Mouse (Mus musculus) small intestine, adult 2 months (tissue): ENCODE data around the gene Lyve1.

Source experiments
- CTCF ChIP-seq: fragments of 200-500 bp; IDR thresholded peaks from 2 replicates; pipeline ENCODE4 v1.5.1; 2012; ENCODE audit warnings: low read depth, mild to moderate bottlenecking, control low read depth, inconsistent platforms, low read length, moderate library complexity, mixed read lengths; ENCODE audit not compliant: insufficient replicate concordance, insufficient read length; ENCODE audit errors: extremely low read depth
- POLR2A ChIP-seq: fragments of 200-500 bp; IDR thresholded peaks from 2 replicates; pipeline ENCODE4 v1.6.1; 2012; ENCODE audit warnings: low read depth, mild to moderate bottlenecking, control low read depth, inconsistent platforms, low read length, moderate library complexity

- TF ChIP-seq CTCF (no peak), POLR2A (no peak)
Observed at GRCm38 (mm10) chr7:110906566-110906965, 43.5 kb upstream of the Lyve1 start.
